Mouse (Mus musculus) E14TG2a.4 (cell line): Measurements from ENCODE around the gene Gm28038.

Experiments used
- H3K27me3 ChIP-seq: 2 replicates; pipeline ENCODE4 v1.6.1; 2014; ENCODE audit warnings: low read length, control low read depth; ENCODE audit not compliant: insufficient read depth
- H3K36me3 ChIP-seq: 2 replicates; pipeline ENCODE4 v1.6.1; 2014; ENCODE audit warnings: low read length, control low read depth; ENCODE audit not compliant: insufficient read depth
- H3K4me1 ChIP-seq: replicated peaks from 2 replicates; pipeline ENCODE4 v1.6.1; 2014; ENCODE audit warnings: low read depth, low read length, control low read depth
- H3K4me3 ChIP-seq: replicated peaks from 2 replicates; pipeline ENCODE4 v1.5.1; 2014; ENCODE audit warnings: mild to moderate bottlenecking, low read length
- H3K9me3 ChIP-seq: 2 replicates; pipeline ENCODE4 v1.6.1; 2014; ENCODE audit warnings: low read length, control low read depth
- CTCF ChIP-seq: conservative IDR thresholded peaks from 2 replicates; pipeline ENCODE4 v1.5.1; 2014; ENCODE audit warnings: low read length
- NANOG ChIP-seq: IDR thresholded peaks from 2 replicates; pipeline ENCODE4 v1.6.1; 2014; ENCODE audit warnings: borderline replicate concordance, low read length, mixed read lengths
- POU5F1 ChIP-seq: IDR thresholded peaks from 2 replicates; pipeline ENCODE4 v1.6.1; 2014; ENCODE audit warnings: low read length, borderline replicate concordance

Gene Gm28038

GRCm38 (mm10) chr2:30267466-30267865 is 13.4 kb upstream of the Gm28038 start:
- no peaks in the 10 kb centered on the region for H3K27me3 ChIP-seq
- H3K4me1 ChIP-seq: peaks cover 65% of the 10 kb centered on the region
- peaks cover 25% of the 10 kb centered on the region for H3K36me3 ChIP-seq
- no peak overlapping the region for H3K4me3 ChIP-seq
- H3K9me3 ChIP-seq: no peaks in the 10 kb centered on the region
- TF ChIP-seq POU5F1 (no peak), CTCF (no peak), NANOG (no peak)

GRCm38 (mm10) chr2:30268371-30268770 is 12.5 kb upstream of the Gm28038 start:
- Histone ChIP-seq H3K36me3 (peaks cover 18% of the 10 kb centered on the region), H3K9me3 (no peaks in the 10 kb centered on the region), H3K4me3 (no peak overlapping the region), H3K27me3 (no peaks in the 10 kb centered on the region), H3K4me1 (peaks cover 57% of the 10 kb centered on the region)
- TF ChIP-seq CTCF: no peak
- TF ChIP-seq NANOG: no peak
- no peak for TF ChIP-seq POU5F1

- H3K4me3 ChIP-seq: no peak overlapping the region
- no peaks in the 10 kb centered on the region for H3K27me3 ChIP-seq
- no peaks in the 10 kb centered on the region for H3K9me3 ChIP-seq
- no peak for TF ChIP-seq CTCF
- TF ChIP-seq POU5F1: no peak
- H3K4me1 ChIP-seq: peaks cover 47% of the 10 kb centered on the region
- peaks cover 8% of the 10 kb centered on the region; the same call in 1 of the 2 replicates for H3K36me3 ChIP-seq
Observed at GRCm38 (mm10) chr2:30269241-30269990, 11.4 kb upstream of the Gm28038 start.

GRCm38 (mm10) chr2:30270134-30270533 is 10.7 kb upstream of the Gm28038 start:
- Histone ChIP-seq H3K9me3 (no peaks in the 10 kb centered on the region), H3K27me3 (no peaks in the 10 kb centered on the region), H3K4me1 (peaks cover 40% of the 10 kb centered on the region), H3K36me3 (0 out of 2 replicates have a peak, but pooled peaks cover under 1% of the 10 kb centered on the region), H3K4me3 (no peak overlapping the region)
- no peak for TF ChIP-seq POU5F1
- peak; percentile 100 for TF ChIP-seq CTCF

- Histone ChIP-seq H3K4me1 (peaks cover 24% of the 10 kb centered on the region), H3K36me3 (peaks cover 20% of the 10 kb centered on the region), H3K27me3 (no peaks in the 10 kb centered on the region), H3K9me3 (no peaks in the 10 kb centered on the region), H3K4me3 (no peak overlapping the region)
- no peak for TF ChIP-seq POU5F1
- no peak for TF ChIP-seq NANOG
- no peak for TF ChIP-seq CTCF
Observed at GRCm38 (mm10) chr2:30281651-30282050, 808 bp downstream of the Gm28038 start.

- TF ChIP-seq POU5F1 (no peak), NANOG (no peak), CTCF (no peak)
- H3K36me3 ChIP-seq: peaks cover 20% of the 10 kb centered on the region
- no peaks in the 10 kb centered on the region for H3K9me3 ChIP-seq
- H3K4me3 ChIP-seq: no peak overlapping the region
- peaks cover 36% of the 10 kb centered on the region for H3K4me1 ChIP-seq
- no peaks in the 10 kb centered on the region for H3K27me3 ChIP-seq
Observed at GRCm38 (mm10) chr2:30283193-30283592, 2.4 kb downstream of the Gm28038 start.

GRCm38 (mm10) chr2:30285004-30285403 is 4.2 kb downstream of the Gm28038 start:
- TF ChIP-seq NANOG (no peak), POU5F1 (no peak)
- peak overlapping the region; percentile 99 for H3K4me3 ChIP-seq
- H3K36me3 ChIP-seq: peaks cover 29% of the 10 kb centered on the region
- no peaks in the 10 kb centered on the region for H3K27me3 ChIP-seq
- H3K9me3 ChIP-seq: no peaks in the 10 kb centered on the region
- H3K4me1 ChIP-seq: peaks cover 41% of the 10 kb centered on the region

GRCm38 (mm10) chr2:30285416-30286181 is 4.8 kb downstream of the Gm28038 start:
- no peaks in the 10 kb centered on the region for H3K9me3 ChIP-seq
- H3K4me1 ChIP-seq: peaks cover 41% of the 10 kb centered on the region
- no peaks in the 10 kb centered on the region for H3K27me3 ChIP-seq
- no peak for TF ChIP-seq CTCF
- no peak for TF ChIP-seq NANOG
- no peak for TF ChIP-seq POU5F1
- H3K36me3 ChIP-seq: peaks cover 35% of the 10 kb centered on the region
- H3K4me3 ChIP-seq: peak overlapping the region; percentile 99
